Mouse (Mus musculus): ENCODE results near the gene Cntn3.

DNA sequence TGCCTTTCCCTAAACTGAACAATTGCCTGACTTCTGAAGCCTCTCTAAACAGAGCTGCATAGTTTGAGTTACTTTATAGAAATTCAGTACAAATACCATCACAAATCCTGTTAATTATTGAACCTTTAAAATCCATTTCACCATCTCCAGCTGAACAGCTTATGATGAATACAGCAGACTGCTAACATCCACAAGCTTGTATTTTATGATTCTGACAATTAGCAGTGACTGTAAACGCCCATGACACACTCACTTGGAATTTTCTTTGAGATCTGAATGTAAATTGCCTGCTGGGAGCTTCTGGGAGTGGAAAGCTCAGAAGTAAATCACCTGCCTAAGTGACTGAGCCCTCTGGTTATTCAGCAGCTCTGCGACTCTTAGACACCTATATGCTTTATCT, 459.3 kb downstream of the Cntn3 start:
- TF ChIP-seq CTCF (IDR thresholded peaks at IDR 0.05; ENCODE audit: low read depth, low read length), result no peak
- no peak for TF ChIP-seq GATA1 (IDR thresholded peaks at IDR 0.05; ENCODE audit: borderline replicate concordance, low read length)
- TF ChIP-seq TAL1 (conservative IDR thresholded peaks at IDR 0.05; ENCODE audit: low read depth, low read length), result no peak
- no peak for TF ChIP-seq POLR2AphosphoS5 (IDR thresholded peaks at IDR 0.05; ENCODE audit: insufficient replicate concordance, low read depth, low read length)
- TF ChIP-seq GATA2 (IDR thresholded peaks at IDR 0.05; ENCODE audit: borderline replicate concordance, low read depth, low read length), result no peak
